ENCODE assay signal across 15 mouse cellular contexts in the genomic region with DNA sequence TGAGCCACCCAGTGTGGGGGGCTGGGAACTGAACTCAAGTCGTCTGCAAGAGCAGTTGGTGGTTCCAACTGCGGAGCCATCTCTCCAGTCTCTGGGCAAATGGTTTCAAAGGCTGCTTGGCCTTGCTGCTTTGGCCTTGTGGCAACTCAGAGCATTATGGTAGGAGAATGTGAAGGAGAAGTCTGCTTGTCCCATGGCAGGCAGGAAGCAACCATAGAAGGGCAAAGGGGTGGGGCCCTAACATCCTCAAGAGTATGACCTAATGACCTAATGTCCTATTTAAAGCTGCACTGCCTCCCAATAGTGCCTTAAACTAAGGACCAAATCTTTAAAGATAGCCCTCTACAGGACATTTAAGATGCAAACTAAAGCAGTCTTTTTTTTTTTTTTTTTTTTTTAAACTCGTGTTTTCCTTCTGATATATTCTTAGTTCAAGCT. TPM values are rescaled to one million over a fixed set of nuclear protein-coding genes. Genes with fewer than 3 reads are reported as not detected.
A peak's percentile ranks its signal among the peaks of the same experiment; 100 is the strongest.
DNase-seq lines count a peak whose midpoint lies in the region; ATAC-seq and TF ChIP-seq lines count a peak whose summit lies in the region.
"Had no signal": no experiment of that assay in that cellular context is flagged by ENCODE, and none has a peak within 500 bp of the region (broad histone marks: within the 10 kb centered on the region; RNA-seq: fewer than 3 reads in every experiment).

No protein-coding gene starts in this region.

- no peaks in the 10 kb centered on the region for H3K9me3 ChIP-seq in embryonic facial prominence, embryonic 10.5 days
- H3K9me3 ChIP-seq: hindbrain, embryonic 10.5 days; lung, embryonic 15.5 days; stomach, embryonic 15.5 days had no signal

- no peak for TF ChIP-seq CTCF in bone marrow, adult 2 months (IDR thresholded peaks at IDR 0.05; ENCODE audit: control insufficient read depth, insufficient read depth, low read length)

- no peak overlapping the region for H3K4me3 ChIP-seq in bone marrow, adult 2 months (replicated peaks; ENCODE audit: control insufficient read depth, low read depth, low read length)
- no peak overlapping the region for H3K4me3 ChIP-seq in embryonic facial prominence, embryonic 10.5 days
- H3K4me3 ChIP-seq: hindbrain, embryonic 10.5 days; lung, embryonic 15.5 days; stomach, embryonic 15.5 days had no signal

- DNase-seq in heart, adult 9 months (ENCODE audit: low spot score in 2 of 2), result peak; percentile 53 to 57
- no peak for DNase-seq in heart, postnatal 25 days (ENCODE audit: low spot score)
- DNase-seq in B cell, adult 2 months, result peak; percentile 75 to 78
- no peak for DNase-seq in embryonic facial prominence, embryonic 10.5 days (ENCODE audit: low spot score)
- no peak for DNase-seq in layer of hippocampus, postnatal 10 days (ENCODE audit: low spot score in 2 of 2)
- DNase-seq in thymus, adult 18-20 months, result no peak
- DNase-seq: cerebellum, adult 8-10 months; right cerebral cortex, adult 18-20 months had no signal

- intact Hi-C loops in heart, postnatal 25 days (cut with DNase I), result loop anchor here (2.0 kb wide), 1 partner anchor 37 kb away; no protein-coding TSS in a partner anchor

- ATAC-seq in megakaryocyte, adult 5-6 weeks (ENCODE audit: poor library complexity, severe bottlenecking), result peak; percentile 73

- no peaks in the 10 kb centered on the region for H3K27me3 ChIP-seq in embryonic facial prominence, embryonic 10.5 days (replicated peaks; ENCODE audit: low read depth, poor library complexity, severe bottlenecking)
- H3K27me3 ChIP-seq: lung, embryonic 15.5 days; stomach, embryonic 15.5 days had no signal

- no peaks in the 10 kb centered on the region for H3K36me3 ChIP-seq in embryonic facial prominence, embryonic 10.5 days (replicated peaks)
- H3K36me3 ChIP-seq: hindbrain, embryonic 10.5 days; lung, embryonic 15.5 days; stomach, embryonic 15.5 days had no signal

- no peak for TF ChIP-seq POLR2A in bone marrow, adult 2 months (IDR thresholded peaks at IDR 0.05; ENCODE audit: borderline replicate concordance, control insufficient read depth, low read depth, low read length)

- 49% methylated on average over 3 of the region's 3 CpGs for WGBS in bone marrow, adult 2 months
- WGBS in embryonic facial prominence, embryonic 10.5 days, result 69% methylated on average over 3 of the region's 3 CpGs

- H3K27ac ChIP-seq in bone marrow, adult 2 months (ENCODE audit: control insufficient read depth, insufficient read depth, low read depth, low read length, poor library complexity), result peak overlapping the region; percentile 29
- H3K27ac ChIP-seq in embryonic facial prominence, embryonic 10.5 days (replicated peaks), result no peak overlapping the region
- H3K27ac ChIP-seq: hindbrain, embryonic 10.5 days; lung, embryonic 15.5 days; stomach, embryonic 15.5 days had no signal

- peaks cover 8% of the 10 kb centered on the region for H3K4me1 ChIP-seq in bone marrow, adult 2 months (ENCODE audit: control insufficient read depth, insufficient read depth, low read length)
- H3K4me1 ChIP-seq in embryonic facial prominence, embryonic 10.5 days, result peaks cover 33% of the 10 kb centered on the region
- H3K4me1 ChIP-seq: stomach, embryonic 15.5 days had no signal

RNA-seq across cellular contexts. Expression of a gene that starts 58.5 kb away (rescaled TPM):
- not detected for total RNA-seq in heart, postnatal 25 days (2021)
- polyA plus RNA-seq in bone marrow, adult 2 months (2011; ENCODE audit: insufficient read depth, insufficient read length, low replicate concordance, missing spikeins), result not detected in 2 replicates
- not detected in 2 replicates for total RNA-seq in megakaryocyte, adult 5-6 weeks (2015)
- not detected in 2 replicates for total RNA-seq in megakaryocyte, adult 5-6 weeks (2017)
- polyA plus RNA-seq in embryonic facial prominence, embryonic 10.5 days (2016; fragmentation: Nextera tagmentation; extraction: Ambion mirVana), result not detected in 2 replicates
- total RNA-seq in layer of hippocampus, postnatal 10 days (2021), result under 1 TPM in 1 of 2 experiments, not detected in 1; 0.56 TPM
- total RNA-seq: adrenal gland, adult 18-20 months had no signal
- polyA plus RNA-seq: hindbrain, embryonic 10.5 days; kidney, embryonic 14.5 days; stomach, embryonic 15.5 days had no signal

Comparison
In these comparisons a context has a peak if more than half of its experiments do, and no peak if none do; other contexts are left out.
1. DNase-seq: peak in heart, adult 9 months (2 of 2) and B cell, adult 2 months (2 of 2); none in heart, postnatal 25 days (single experiment), embryonic facial prominence, embryonic 10.5 days (single experiment), layer of hippocampus, postnatal 10 days (0 of 2) and thymus, adult 18-20 months (0 of 2).